Mouse (Mus musculus) brain, embryonic 14.5 days (tissue): ENCODE results near the gene Gsta3.
"Not testable (repeated sequence)": the region's sequence is repeated elsewhere in the genome, so short reads cannot be mapped to it uniquely, and the experiment has no call there.

Source experiments
- CTCF ChIP-seq: fragments of 200-500 bp; IDR thresholded peaks from 2 replicates; pipeline ENCODE4 v1.5.1; 2012; ENCODE audit warnings: inconsistent platforms, mild to moderate bottlenecking, moderate library complexity, borderline replicate concordance; ENCODE audit not compliant: insufficient read depth, insufficient read length; ENCODE audit errors: extremely low read depth
- POLR2A ChIP-seq: fragments of 200-500 bp; IDR thresholded peaks from 2 replicates; pipeline ENCODE4 v1.6.1; 2012; ENCODE audit warnings: mild to moderate bottlenecking, inconsistent platforms, borderline replicate concordance; ENCODE audit not compliant: poor library complexity, insufficient read depth, insufficient read length, severe bottlenecking; ENCODE audit errors: extremely low read depth

GRCm38 (mm10) chr1:21213537-21213936, 26.9 kb upstream of the Gsta3 start:
- not testable (repeated sequence) for TF ChIP-seq CTCF, POLR2A
